ENCODE assay signal across 1 mouse cellular context in genomic region chr3:138612884-138613653, GRCm38 (mm10).
TF ChIP-seq lines count a peak whose summit lies in the region.

No protein-coding gene starts in this region.

TF ChIP-seq in MEL, 35 proteins besides CTCF, POLR2A, EP300 and RAD21 (continued from another document):
- TF ChIP-seq ELF1 (IDR thresholded peaks at IDR 0.05; ENCODE audit: low read depth, low read length) (no peak), TAL1 (IDR thresholded peaks at IDR 0.05; ENCODE audit: low read length) (peak; percentile 49; the same call in 1 of the 2 replicates)
